Mouse (Mus musculus) Patski (cell line): ENCODE data around the gene Tmem178b. TPM values are rescaled to one million over a fixed set of nuclear protein-coding genes. Genes with fewer than 3 reads are reported as not detected.

Experiments
- ATAC-seq: fragments of 100-300 bp; one replicate; pipeline ENCODE4 v1.8.0; 2021
- CTCF ChIA-PET: fragments of 350-600 bp; sonication (Branson Sonifier 250); formaldehyde crosslinking; loops from one replicate; lab custom pipeline; 2022; ENCODE audit warnings: inconsistent platforms; lab: Charles Lee
- POLR2A ChIA-PET: fragments of 350-600 bp; sonication (Branson Sonifier 250); formaldehyde crosslinking; loops from one replicate; lab custom pipeline; 2022; ENCODE audit warnings: antibody characterized with exemption, inconsistent platforms; lab: Charles Lee
- DNase-seq: peaks from one replicate; pipeline ENCODE4 v3.0.0-alpha.2; 2011; ENCODE audit warnings: low read depth, low spot score
- H3K27me3 ChIP-seq: fragments of 371-371 bp; one replicate; pipeline ENCODE4 v1.5.1; 2021
- CTCF ChIP-seq: fragments of 100-300 bp; IDR thresholded peaks from one replicate; pipeline ENCODE4 v1.5.1; 2021
- in situ Hi-C: fragments of 300-500 bp; cut with MboI; formaldehyde crosslinking; loops from 3 replicates; pipeline ENCODE4 v1.11.1; 2018; ENCODE audit warnings: low pct_unique_long_range_greater_than_20kb, mixed read lengths
- polyA plus RNA-seq: library from polyadenylated mRNA; unstranded; gene quantifications from one replicate; pipeline ENCODE4 v1.2.3, GENCODE M21; 2021

The Tmem178b gene
- polyA plus RNA-seq, 1 experiment from 2014 or later, result not detected

DNA sequence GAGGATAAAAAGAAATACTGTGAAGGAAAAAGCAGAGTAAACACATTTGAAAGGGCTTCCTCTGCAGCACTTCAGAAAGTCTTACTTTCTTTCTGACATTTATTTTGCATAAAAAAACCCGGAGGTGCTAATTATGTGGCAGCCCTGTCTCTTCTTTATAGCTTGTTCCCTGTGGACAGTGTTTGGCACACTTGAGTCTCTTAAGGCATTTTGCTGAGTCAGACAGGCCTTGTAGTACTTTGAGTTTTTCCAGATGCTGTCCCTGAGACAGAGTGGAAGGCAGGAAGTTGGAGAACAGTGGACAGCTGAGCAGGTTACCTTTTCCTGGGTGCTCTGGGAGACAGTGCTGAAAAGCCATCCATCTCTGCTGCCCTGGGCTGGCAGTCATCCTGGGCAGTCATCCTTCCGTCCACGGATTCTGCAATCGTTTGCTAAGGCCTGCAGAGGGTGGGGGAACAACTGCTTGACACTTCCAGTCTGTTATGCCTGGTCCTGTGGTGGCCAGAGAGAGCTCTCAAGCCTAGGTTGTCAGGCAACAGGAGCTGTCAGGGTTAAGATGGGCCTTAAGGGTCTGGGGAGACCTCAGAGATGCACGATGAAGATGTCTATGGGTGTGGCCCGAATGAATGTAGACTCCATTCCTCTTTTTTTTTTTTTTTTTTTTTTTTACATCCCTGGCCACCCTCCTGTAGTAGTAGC is 46.1 kb downstream of the Tmem178b start:
- no peak for ATAC-seq
- ChIA-PET CTCF (no interaction called here), POLR2A (no interaction called here)
- DNase-seq, result no peak
- no peaks in the 10 kb centered on the region for H3K27me3 ChIP-seq
- no peak for TF ChIP-seq CTCF
- in situ Hi-C loops, result no loop called here

DNA sequence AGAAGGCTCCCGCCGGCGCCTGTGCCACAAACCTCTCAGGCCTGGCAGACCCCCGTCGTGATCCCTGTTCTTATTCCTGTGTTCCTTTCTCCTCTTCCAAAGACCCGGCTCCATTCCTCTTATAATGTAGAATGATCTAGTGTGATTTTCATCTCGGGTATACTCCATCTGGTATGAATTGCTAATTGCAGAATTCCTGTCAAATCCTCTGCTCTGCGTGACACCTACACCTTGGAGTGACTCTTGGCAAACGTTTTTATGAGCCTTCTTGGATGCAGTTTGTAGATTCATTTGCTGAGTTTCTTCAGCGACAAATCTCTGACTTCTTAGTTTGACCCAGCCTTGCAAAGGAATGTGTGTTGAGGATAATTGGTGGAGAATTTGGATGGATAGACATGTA is 53.4 kb downstream of the Tmem178b start:
- DNase-seq (no peak), ATAC-seq (no peak)
- TF ChIP-seq CTCF, result no peak
- in situ Hi-C loops, result no loop called here
- peaks cover 7% of the 10 kb centered on the region for H3K27me3 ChIP-seq
- CTCF ChIA-PET, result no interaction called here
- POLR2A ChIA-PET, result no interaction called here

DNA sequence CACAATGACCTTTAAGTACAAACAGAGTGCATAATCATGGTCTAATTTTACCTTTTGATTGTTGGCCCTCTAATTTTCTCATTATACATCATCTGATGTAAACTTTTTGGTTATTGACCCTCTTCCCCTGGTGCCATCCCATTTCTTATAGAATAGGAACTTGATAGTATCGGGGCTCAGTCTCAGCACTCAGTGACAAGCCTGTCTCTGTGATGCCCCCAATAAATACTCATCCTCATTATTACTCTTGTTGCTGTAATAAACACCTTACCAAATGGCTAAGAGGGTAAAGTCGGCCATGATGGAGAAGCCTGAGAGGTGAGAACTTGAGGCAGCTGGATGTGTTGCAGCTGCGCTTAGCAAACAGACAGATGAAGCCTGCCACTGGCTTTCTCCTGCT is 63.5 kb downstream of the Tmem178b start:
- POLR2A ChIA-PET, result no interaction called here
- H3K27me3 ChIP-seq, result peaks cover 22% of the 10 kb centered on the region
- ATAC-seq (no peak), DNase-seq (no peak)
- in situ Hi-C loops, result no loop called here
- no peak for TF ChIP-seq CTCF
- CTCF ChIA-PET, result no interaction called here

DNA sequence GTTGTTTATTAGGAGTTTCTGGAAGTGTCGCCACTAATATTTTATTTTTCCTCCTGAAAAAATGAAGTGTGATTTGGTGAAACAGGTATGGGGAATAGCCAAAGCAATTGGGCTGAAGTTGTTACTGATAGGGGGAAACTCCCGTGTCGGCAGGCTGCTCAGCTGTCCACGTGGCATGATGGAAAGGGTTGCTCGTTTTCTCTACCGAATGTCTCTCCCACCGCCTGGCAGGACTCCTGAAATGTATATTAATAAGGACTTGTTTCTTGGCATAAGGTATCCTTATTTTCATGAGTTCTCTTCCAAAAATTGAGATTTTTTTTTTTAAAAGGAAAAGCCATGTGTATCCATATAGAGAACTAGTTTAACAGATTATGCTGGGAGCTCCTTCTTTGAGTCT is 67.8 kb downstream of the Tmem178b start:
- no peak for ATAC-seq
- peaks cover 17% of the 10 kb centered on the region for H3K27me3 ChIP-seq
- POLR2A ChIA-PET, result no interaction called here
- no peak for DNase-seq
- CTCF ChIA-PET, result no interaction called here
- TF ChIP-seq CTCF, result no peak
- in situ Hi-C loops, result no loop called here

DNA sequence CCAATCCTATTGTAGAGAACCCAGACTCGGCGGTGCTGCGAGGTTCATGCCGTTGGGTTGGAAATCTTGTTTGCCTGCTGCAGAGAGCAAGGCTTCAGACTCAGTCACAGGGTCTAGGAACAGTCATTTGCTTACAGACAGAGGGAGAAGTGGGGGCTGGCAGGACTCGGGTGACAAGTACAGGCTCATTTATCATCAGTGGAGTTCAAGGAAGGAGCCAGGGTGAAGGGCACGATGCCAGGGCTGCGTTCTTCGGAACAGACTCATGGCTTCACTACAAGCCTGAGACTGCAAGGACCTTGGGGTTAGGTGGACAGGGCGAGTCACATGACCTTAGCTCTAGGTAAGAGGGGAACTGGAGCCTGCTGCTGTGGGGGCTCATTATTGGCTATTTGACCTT is 71.8 kb downstream of the Tmem178b start:
- no peak for DNase-seq
- ChIA-PET CTCF (no interaction called here), POLR2A (no interaction called here)
- ATAC-seq, result no peak
- in situ Hi-C loops, result no loop called here
- H3K27me3 ChIP-seq, result peaks cover 6% of the 10 kb centered on the region
- no peak for TF ChIP-seq CTCF

DNA sequence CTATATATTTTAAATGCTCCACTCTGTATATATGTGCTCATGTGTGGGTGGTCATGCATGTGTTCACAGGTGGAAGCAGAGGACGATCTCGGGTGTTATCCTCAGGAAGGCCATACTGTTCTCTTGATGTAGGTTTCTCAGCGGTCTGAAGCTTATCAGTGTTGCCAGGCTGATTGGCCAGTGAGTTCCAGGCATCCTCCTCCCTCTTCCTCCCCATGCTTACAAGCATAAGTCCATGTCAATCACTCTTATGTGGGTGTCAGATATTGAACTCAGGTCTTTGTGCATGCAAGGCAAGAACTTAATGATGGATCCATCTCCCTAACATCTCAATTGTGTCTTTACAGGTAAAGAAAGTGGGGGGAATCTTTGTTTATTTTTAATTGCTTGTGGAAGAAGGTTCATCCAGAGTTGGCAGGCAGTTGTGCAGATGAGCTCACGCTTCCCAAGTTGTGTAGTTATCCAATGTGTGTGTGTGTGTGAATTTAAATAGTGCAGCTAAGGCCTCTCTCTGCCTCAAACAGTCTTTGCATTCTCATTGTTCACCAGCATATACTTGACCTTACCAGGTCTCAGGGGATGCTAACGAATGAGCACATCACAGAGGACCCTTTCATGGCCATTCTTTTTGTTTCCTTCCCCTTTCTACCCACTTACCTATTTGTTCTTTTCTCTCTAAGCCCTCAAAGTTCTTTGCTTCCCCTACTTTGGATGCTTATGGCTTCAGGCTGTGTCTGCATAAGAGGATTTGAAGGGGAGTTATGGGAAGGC is 72.8 kb downstream of the Tmem178b start:
- CTCF ChIA-PET, result no interaction called here
- POLR2A ChIA-PET, result no interaction called here
- H3K27me3 ChIP-seq, result peaks cover 6% of the 10 kb centered on the region
- no peak for DNase-seq
- ATAC-seq, result no peak
- TF ChIP-seq CTCF, result no peak
- in situ Hi-C loops, result no loop called here

DNA sequence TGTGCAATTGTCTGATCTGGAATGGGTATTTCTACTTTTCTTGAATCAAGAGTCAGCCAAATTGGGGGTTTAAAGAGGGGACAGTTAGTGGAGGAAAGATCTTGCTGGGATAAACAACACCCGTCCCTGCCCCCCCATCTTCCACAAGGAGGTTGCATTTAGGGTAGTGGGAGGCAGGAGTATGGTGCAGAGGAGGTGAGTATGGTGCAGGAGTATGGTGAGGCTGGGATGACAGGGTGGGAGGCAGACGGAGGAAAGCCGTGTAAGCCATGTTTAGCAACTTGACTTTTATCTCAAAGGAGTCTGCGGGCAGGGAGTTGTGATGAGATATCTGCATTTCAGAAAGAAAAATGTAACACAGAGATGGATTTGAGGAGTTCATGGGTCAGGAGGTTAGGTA is 73.5 kb downstream of the Tmem178b start:
- in situ Hi-C loops, result no loop called here
- CTCF ChIA-PET, result no interaction called here
- POLR2A ChIA-PET, result no interaction called here
- TF ChIP-seq CTCF, result no peak
- DNase-seq (no peak), ATAC-seq (no peak)
- peaks cover 6% of the 10 kb centered on the region for H3K27me3 ChIP-seq

DNA sequence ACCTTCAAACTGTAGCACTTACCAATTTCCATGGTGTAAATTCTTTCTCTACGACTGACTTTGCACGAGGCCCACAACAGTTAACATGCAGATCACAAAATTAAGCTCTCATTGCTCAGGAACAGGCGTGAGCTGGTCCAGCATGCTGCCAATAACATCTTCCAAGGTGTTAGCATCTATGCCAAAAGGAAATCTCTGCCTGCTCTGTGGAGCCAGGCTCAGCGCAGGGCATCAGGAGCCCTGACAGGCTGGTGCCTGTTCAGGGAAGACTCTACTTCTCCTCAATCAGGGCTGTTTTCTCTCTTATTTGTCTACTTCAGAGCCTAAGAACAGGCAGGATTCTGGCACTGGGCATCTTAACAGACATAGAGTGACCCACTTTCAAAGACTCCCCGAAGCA is 80.9 kb downstream of the Tmem178b start:
- ATAC-seq (no peak), DNase-seq (no peak)
- H3K27me3 ChIP-seq, result peaks cover 6% of the 10 kb centered on the region
- no peak for TF ChIP-seq CTCF
- in situ Hi-C loops, result no loop called here
- POLR2A ChIA-PET, result no interaction called here
- CTCF ChIA-PET, result no interaction called here

DNA sequence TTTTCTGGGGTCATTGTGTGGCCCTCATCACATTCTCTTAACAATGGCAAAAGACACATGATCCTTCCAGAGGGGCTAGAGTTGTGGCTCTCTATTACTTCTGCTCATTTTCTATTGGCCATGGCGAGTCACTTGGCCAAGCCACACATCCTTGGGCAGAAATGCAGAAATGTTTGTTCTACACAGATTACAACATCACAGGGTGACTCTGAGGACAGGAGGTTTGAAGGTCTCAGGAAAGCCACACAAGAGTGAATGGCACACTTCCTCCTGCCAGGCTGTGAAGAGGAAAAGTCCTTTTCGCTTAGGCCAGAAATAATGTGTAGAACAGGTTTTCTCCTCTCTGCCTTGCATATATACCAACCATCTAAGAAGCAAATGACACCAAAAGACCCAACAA is 82.1 kb downstream of the Tmem178b start:
- ATAC-seq, result no peak
- no peak for DNase-seq
- no peak for TF ChIP-seq CTCF
- CTCF ChIA-PET, result no interaction called here
- peaks cover 6% of the 10 kb centered on the region for H3K27me3 ChIP-seq
- POLR2A ChIA-PET, result no interaction called here
- in situ Hi-C loops, result no loop called here

DNA sequence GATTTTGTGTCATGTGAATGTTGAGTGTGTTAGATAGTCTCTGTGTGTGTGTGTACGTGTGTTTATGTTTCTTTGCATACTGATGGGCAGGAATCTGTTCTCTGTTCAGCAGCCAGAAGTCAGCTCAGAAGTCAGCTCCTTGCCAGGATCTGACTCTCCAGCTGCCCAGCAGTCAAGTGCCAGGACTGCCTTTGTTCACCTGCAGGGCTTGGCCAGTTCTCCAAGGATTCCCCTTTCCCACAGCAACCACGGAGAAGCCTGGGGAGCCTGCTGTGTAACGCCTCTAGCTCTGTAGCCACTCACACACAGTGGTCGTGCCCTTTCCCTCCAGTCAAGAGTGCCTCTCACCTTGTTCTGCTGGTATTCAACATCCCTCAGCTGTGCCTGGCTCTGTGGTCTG is 91.5 kb downstream of the Tmem178b start:
- H3K27me3 ChIP-seq, result peaks cover 4% of the 10 kb centered on the region
- DNase-seq, result no peak
- in situ Hi-C loops, result no loop called here
- ChIA-PET CTCF (no interaction called here), POLR2A (no interaction called here)
- TF ChIP-seq CTCF, result no peak
- ATAC-seq, result no peak

DNA sequence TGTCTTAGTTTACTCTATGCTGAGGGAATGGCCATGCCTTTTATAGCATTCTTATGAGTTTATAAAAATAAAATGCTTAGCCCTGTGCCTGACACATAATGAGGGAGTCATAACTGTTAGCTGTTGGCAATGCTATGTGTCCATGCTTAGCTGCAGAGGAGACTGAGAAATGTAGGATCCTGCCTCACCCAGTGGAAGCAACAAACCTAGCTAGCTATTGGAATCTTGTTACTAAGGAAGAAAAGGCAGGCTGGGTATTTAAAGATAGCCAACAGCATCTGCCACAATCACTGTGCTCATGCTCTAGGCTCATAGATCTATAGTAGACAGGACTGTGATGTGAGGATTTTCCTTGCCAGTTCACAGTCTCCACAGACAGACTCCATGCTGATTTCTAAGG is 97.2 kb downstream of the Tmem178b start:
- ChIA-PET CTCF (no interaction called here), POLR2A (no interaction called here)
- ATAC-seq, result no peak
- no peak for TF ChIP-seq CTCF
- DNase-seq, result no peak
- peaks cover 7% of the 10 kb centered on the region for H3K27me3 ChIP-seq
- in situ Hi-C loops, result no loop called here
